Mouse (Mus musculus) ES-Bruce4 (cell line): ENCODE results near the gene Scfd2.

ENCODE experiments used
- CTCF ChIP-seq: IDR thresholded peaks from one replicate; pipeline ENCODE4 v1.8.1; 2011; ENCODE audit warnings: low read depth, low read length
- EP300 ChIP-seq: IDR thresholded peaks from 2 replicates; pipeline ENCODE4 v1.6.1; 2011; ENCODE audit warnings: low read depth, low read length; ENCODE audit not compliant: insufficient read depth
- POLR2A ChIP-seq: IDR thresholded peaks from one replicate; pipeline ENCODE4 v1.8.1; 2011; ENCODE audit warnings: low read length; ENCODE audit not compliant: insufficient read depth

- TF ChIP-seq POLR2A: no peak
- no peak for TF ChIP-seq EP300
- no peak for TF ChIP-seq CTCF
Observed at GRCm38 (mm10) chr5:74404887-74405286, 126.7 kb downstream of the Scfd2 start.
